Mouse (Mus musculus) neural tube, embryonic 13.5 days (tissue): ENCODE measurements at regions not wholly inside any gene's neighbourhood (a gene's known extent, or its start where the extent isn't known, plus 50 kb on each side); places are given as distances from the start of the nearest gene placed in this dataset.
"Not testable (repeated sequence)": the region's sequence is repeated elsewhere in the genome, so short reads cannot be mapped to it uniquely, and the experiment has no call there.

Experiments
- ATAC-seq: fragments of 200-750 bp; cut with Nextera tagmentation; 2 replicates; pipeline ENCODE4 v1.8.0; 2017; ENCODE audit warnings: low read depth, mild to moderate bottlenecking, moderate TSS enrichment, moderate library complexity
- H3K27ac ChIP-seq: fragments of 300-500 bp; sonication (generic); replicated peaks from 2 replicates; pipeline ENCODE4 v1.5.1; 2015; ENCODE audit warnings: moderate library complexity, mild to moderate bottlenecking, inconsistent platforms
- H3K27me3 ChIP-seq: fragments of 300-500 bp; sonication (generic); 2 replicates; pipeline ENCODE4 v1.6.1; 2015; ENCODE audit warnings: mild to moderate bottlenecking, inconsistent platforms
- H3K36me3 ChIP-seq: fragments of 300-500 bp; sonication (generic); 2 replicates; pipeline ENCODE4 v1.6.1; 2015; ENCODE audit warnings: mild to moderate bottlenecking, inconsistent platforms
- H3K4me1 ChIP-seq: fragments of 300-500 bp; sonication (generic); replicated peaks from 2 replicates; pipeline ENCODE4 v1.6.1; 2015; ENCODE audit warnings: inconsistent platforms
- H3K4me2 ChIP-seq: fragments of 300-500 bp; sonication (generic); 2 replicates; pipeline ENCODE4 v1.6.1; 2015; ENCODE audit warnings: inconsistent platforms, mild to moderate bottlenecking, moderate library complexity
- H3K4me3 ChIP-seq: fragments of 300-500 bp; sonication (generic); 2 replicates; pipeline ENCODE4 v1.5.1; 2015; ENCODE audit warnings: mild to moderate bottlenecking, inconsistent platforms
- H3K9ac ChIP-seq: fragments of 300-500 bp; sonication (generic); 2 replicates; pipeline ENCODE4 v1.6.1; 2015; ENCODE audit warnings: moderate library complexity, mild to moderate bottlenecking, inconsistent platforms
- H3K9me3 ChIP-seq: fragments of 300-500 bp; sonication (generic); 2 replicates; pipeline ENCODE4 v1.6.1; 2016; ENCODE audit warnings: inconsistent platforms
- WGBS: fragments of 180-500 bp; shearing (Covaris S2); methylation state at CpG from one replicate; pipeline ENCODE4 v1.1.7; 2015; 5-methylcytosine and 5-hydroxymethylcytosine counted together

- not testable (repeated sequence) for H3K9ac ChIP-seq, H3K36me3 ChIP-seq, H3K4me3 ChIP-seq, H3K27ac ChIP-seq, H3K4me2 ChIP-seq, ATAC-seq, H3K27me3 ChIP-seq, H3K4me1 ChIP-seq
- H3K9me3 ChIP-seq, result peaks cover 48% of the 10 kb centered on the region
- 84% methylated on average over 2 of the region's 2 CpGs for WGBS
Measured at GRCm38 (mm10) chr12:115648161-115648560, 399.4 kb upstream of the Zfp386 start.

DNA sequence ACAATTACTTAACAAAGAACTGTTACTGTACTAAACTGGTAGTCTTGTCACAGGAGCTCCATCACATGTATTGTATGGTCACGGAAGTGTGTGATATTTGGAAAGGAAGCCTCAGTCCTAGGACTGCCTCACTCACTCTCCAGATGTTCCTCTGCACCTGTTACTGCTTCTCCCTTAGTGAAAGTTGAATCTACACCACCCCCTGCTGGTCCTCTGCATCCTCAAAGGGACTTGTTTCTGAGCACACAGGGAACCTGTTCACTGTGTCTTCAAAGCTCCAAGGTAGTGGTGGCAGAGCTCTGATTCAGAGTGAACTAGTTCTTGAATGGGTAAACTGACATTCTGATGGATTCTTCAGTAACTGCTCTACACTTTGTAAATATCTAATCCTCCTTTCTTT, 391.7 kb upstream of the Zfp386 start:
- no peak overlapping the region for H3K4me3 ChIP-seq
- H3K27ac ChIP-seq, result no peak overlapping the region
- no peak overlapping the region for H3K9ac ChIP-seq
- no peaks in the 10 kb centered on the region for H3K36me3 ChIP-seq
- no peaks in the 10 kb centered on the region for H3K4me1 ChIP-seq
- H3K4me2 ChIP-seq, result no peak overlapping the region
- peaks cover 29% of the 10 kb centered on the region; the same call in 1 of the 2 replicates for H3K9me3 ChIP-seq
- 73% methylated on average over 1 of the region's 1 CpGs for WGBS
- ATAC-seq, result no peak
- H3K27me3 ChIP-seq, result no peaks in the 10 kb centered on the region

DNA sequence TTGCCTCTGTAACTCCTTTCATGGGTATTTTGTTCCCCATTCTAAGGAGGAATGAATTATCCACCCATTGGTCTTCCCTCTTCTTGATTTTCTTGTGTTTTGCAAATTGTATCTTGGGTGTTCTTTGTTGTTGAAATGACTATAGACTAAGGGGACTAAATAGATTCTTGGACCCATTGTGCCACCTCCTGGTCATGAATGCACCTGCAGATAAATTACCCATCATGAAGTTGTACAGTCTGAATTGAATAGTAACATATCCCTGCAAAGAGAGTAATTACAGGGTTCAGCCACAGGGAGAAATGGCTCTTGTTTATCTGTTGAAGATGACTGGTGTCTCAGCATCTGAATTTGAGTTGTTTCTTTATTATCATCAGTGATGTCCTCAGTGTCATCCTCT, 383.4 kb upstream of the Zfp386 start:
- H3K27ac ChIP-seq, H3K27me3 ChIP-seq, H3K4me3 ChIP-seq, H3K4me2 ChIP-seq, H3K9ac ChIP-seq, H3K4me1 ChIP-seq, H3K36me3 ChIP-seq, ATAC-seq: not testable (repeated sequence)
- H3K9me3 ChIP-seq, result peaks cover 24% of the 10 kb centered on the region

DNA sequence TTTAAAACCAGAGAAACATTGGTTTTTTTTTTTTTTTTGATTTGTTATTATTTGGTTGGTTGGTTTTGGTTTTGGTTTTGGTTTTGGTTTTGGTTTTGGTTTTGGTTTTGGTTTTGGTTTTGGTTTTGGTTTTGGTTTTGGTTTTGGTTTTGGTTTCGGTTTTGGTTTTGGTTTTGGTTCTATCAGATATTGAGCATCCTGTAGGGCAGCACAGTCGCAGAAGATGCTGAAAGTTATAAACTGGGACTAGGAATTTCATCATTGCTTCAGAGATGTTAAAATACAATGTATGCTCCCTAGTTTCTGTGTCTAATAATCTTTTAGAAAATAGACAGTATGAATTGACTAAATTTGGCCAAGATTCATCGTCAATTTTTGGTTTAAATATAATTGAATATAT, 375.8 kb upstream of the Zfp386 start:
- not testable (repeated sequence) for H3K4me3 ChIP-seq, H3K4me2 ChIP-seq, H3K9ac ChIP-seq, H3K27ac ChIP-seq, H3K27me3 ChIP-seq, H3K36me3 ChIP-seq, ATAC-seq, H3K4me1 ChIP-seq
- WGBS, result 75% methylated on average over 3 of the region's 3 CpGs
- peaks cover 13% of the 10 kb centered on the region; the same call in 1 of the 2 replicates for H3K9me3 ChIP-seq

DNA sequence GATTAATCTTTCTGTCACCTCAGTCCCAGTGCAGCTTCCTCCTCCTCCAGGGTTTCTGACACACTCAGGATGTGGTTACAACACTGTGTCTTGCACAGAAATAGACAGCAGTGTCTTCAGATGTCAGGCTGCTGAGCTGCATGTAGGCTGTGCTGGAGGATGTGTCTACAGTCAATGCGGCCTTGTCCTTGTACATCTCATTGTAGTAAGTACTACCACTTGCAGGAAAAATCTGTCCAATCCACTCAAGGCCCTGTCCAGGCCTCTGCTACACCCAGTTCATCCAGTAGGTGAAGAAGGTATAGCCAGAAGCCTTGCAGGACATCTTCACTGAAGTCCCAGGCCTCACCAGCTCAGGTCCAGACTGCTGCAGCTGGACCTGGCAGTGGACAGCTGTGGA, 355.7 kb upstream of the Zfp386 start:
- no peak overlapping the region for H3K9ac ChIP-seq
- H3K36me3 ChIP-seq, result no peaks in the 10 kb centered on the region
- no peak overlapping the region for H3K27ac ChIP-seq
- H3K4me2 ChIP-seq, result no peak overlapping the region
- H3K9me3 ChIP-seq, result peaks cover 20% of the 10 kb centered on the region
- WGBS, result 81% methylated on average over 1 of the region's 1 CpGs
- no peak for ATAC-seq
- H3K4me1 ChIP-seq, result no peaks in the 10 kb centered on the region
- H3K27me3 ChIP-seq, result no peaks in the 10 kb centered on the region
- H3K4me3 ChIP-seq, result no peak overlapping the region

DNA sequence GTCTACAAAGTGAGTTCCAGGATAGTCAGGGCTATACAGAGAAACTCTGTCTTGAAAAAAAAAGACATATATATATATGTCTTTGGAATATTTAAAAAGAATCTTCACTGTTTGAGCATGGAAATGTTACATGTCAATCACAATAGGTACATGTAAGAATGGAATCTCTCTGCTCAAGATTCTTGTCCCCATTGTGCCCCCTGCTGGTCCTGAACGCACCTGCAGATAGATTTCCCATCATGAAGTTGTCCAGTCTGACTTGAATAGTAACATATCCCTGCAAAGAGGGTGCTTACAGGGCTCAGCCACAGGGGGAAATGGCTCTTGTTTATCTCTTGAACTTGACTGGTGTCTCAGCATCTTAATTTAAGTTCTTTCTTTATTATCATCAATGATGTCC, 337.7 kb upstream of the Zfp386 start:
- not testable (repeated sequence) for H3K9ac ChIP-seq, H3K36me3 ChIP-seq, H3K4me3 ChIP-seq

DNA sequence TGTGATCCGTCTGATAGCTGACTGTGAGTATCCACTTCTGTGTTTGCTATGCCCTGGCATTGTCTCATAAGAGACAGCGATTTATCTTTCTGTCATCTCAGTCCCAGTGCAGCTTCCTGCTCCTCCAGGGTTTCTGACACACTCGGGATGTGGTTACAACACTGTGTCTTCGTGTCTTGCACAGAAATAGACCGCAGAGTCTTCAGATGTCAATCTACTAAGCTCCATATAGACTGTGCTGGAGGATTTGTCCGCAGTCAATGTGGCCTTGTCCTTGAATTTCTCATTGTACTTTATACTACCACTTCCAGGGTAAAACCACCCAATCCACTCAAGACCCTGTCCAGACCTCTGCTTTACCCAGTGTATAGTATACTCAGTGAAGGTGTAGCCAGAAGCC, 305.5 kb upstream of the Zfp386 start:
- H3K4me3 ChIP-seq, H3K27ac ChIP-seq, ATAC-seq, H3K9ac ChIP-seq, H3K36me3 ChIP-seq, H3K27me3 ChIP-seq, H3K4me2 ChIP-seq, H3K4me1 ChIP-seq, H3K9me3 ChIP-seq: not testable (repeated sequence)
- WGBS, result 74% methylated on average over 3 of the region's 6 CpGs

More for the DNA sequence above, 337.7 kb upstream of the Zfp386 start:
- not testable (repeated sequence) for H3K9me3 ChIP-seq, H3K4me1 ChIP-seq, H3K4me2 ChIP-seq, H3K27me3 ChIP-seq, ATAC-seq, H3K27ac ChIP-seq
- WGBS, result 44% methylated on average over 1 of the region's 1 CpGs

- not testable (repeated sequence) for H3K4me1 ChIP-seq, H3K36me3 ChIP-seq, H3K9me3 ChIP-seq, H3K4me3 ChIP-seq, H3K4me2 ChIP-seq, H3K9ac ChIP-seq, H3K27ac ChIP-seq, H3K27me3 ChIP-seq, ATAC-seq
- WGBS, result 47% methylated on average over 3 of the region's 3 CpGs
Measured at GRCm38 (mm10) chr12:115749586-115749985, 297.9 kb upstream of the Zfp386 start.

DNA sequence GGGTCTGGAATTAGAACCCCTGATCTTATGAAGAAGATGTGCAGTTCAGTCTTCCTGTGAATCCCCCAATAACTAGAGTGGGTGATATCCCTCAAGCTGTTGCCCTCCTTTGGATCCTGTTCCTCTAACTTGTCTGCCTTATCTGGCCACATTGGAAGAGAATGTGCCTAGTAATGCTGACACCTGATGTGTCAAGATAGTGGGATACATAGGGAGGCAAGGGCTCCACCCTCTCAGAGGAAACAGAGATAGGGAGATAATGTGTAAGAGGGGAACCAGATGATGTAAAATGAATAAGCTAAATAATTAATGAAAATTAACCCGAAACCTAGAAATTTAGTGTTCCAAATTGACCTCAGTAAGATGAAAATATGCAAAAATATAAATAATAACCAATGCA, 294.4 kb upstream of the Zfp386 start:
- ATAC-seq, H3K36me3 ChIP-seq, H3K27ac ChIP-seq, H3K9ac ChIP-seq, H3K4me3 ChIP-seq, H3K27me3 ChIP-seq, H3K4me1 ChIP-seq, H3K9me3 ChIP-seq, H3K4me2 ChIP-seq: not testable (repeated sequence)
- WGBS, result 86% methylated on average over 1 of the region's 1 CpGs

GRCm38 (mm10) chr12:115757526-115757925, 290.0 kb upstream of the Zfp386 start:
- ATAC-seq, H3K9ac ChIP-seq, H3K27me3 ChIP-seq, H3K4me1 ChIP-seq, H3K27ac ChIP-seq, H3K4me3 ChIP-seq, H3K9me3 ChIP-seq, H3K4me2 ChIP-seq, H3K36me3 ChIP-seq: not testable (repeated sequence)
- 67% methylated on average over 4 of the region's 4 CpGs for WGBS

- H3K4me3 ChIP-seq, ATAC-seq, H3K27ac ChIP-seq, H3K4me2 ChIP-seq, H3K36me3 ChIP-seq, H3K27me3 ChIP-seq, H3K9me3 ChIP-seq, H3K4me1 ChIP-seq, H3K9ac ChIP-seq: not testable (repeated sequence)
- WGBS, result 51% methylated on average over 3 of the region's 3 CpGs
Measured at GRCm38 (mm10) chr12:115759041-115759440, 288.5 kb upstream of the Zfp386 start.

DNA sequence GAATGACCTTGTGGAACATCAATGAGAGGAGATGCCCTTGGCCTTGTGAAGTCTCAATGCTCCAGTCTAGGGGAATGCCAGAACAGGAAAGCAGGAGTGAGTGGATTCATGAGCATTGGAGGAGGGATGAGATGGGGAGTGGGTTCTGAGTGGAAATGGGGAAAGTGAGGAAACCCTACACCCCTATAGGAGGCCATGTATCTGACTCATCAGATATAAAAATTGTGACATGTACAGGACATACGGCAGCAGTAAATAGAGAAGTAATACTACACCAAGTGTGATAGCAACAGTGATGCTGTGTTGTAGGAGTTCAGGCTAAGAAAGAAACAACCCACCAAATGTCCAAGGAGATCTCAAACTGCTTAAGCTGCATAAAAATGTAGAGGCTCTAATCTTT, 285.8 kb upstream of the Zfp386 start:
- no CpG with 5 or more reads among the region's 1 CpGs for WGBS
- not testable (repeated sequence) for H3K27me3 ChIP-seq, H3K9me3 ChIP-seq, ATAC-seq, H3K27ac ChIP-seq, H3K36me3 ChIP-seq, H3K9ac ChIP-seq, H3K4me2 ChIP-seq, H3K4me1 ChIP-seq, H3K4me3 ChIP-seq

GRCm38 (mm10) chr12:115764939-115765479, 282.5 kb upstream of the Zfp386 start:
- WGBS, result 75% methylated on average over 4 of the region's 4 CpGs
- H3K9me3 ChIP-seq, H3K4me2 ChIP-seq, H3K36me3 ChIP-seq, H3K4me3 ChIP-seq, H3K4me1 ChIP-seq, ATAC-seq, H3K9ac ChIP-seq, H3K27me3 ChIP-seq, H3K27ac ChIP-seq: not testable (repeated sequence)
